28 mouse cellular contexts compared by ENCODE assay signal in genomic region chr9:21862181-21862580, GRCm38 (mm10). TPM values are rescaled to one million over a fixed set of nuclear protein-coding genes. Genes with fewer than 3 reads are reported as not detected.
DNase-seq lines count a peak whose midpoint lies in the region; ATAC-seq and TF ChIP-seq lines count a peak whose summit lies in the region.
"Had no signal": no experiment of that assay in that cellular context is flagged by ENCODE, and none has a peak within 500 bp of the region (broad histone marks: within the 10 kb centered on the region; RNA-seq: fewer than 3 reads in every experiment).

No protein-coding gene starts in this region.

- H3K27ac ChIP-seq in ES-E14 (ENCODE audit: insufficient read depth, low read depth, low read length, poor library complexity, severe bottlenecking), result peak overlapping the region; percentile 53; the same call in 1 of the 2 replicates
- no peak overlapping the region for H3K27ac ChIP-seq in midbrain, postnatal 0 days (ENCODE audit: low read depth, low read length)

- TF ChIP-seq CTCF in midbrain, postnatal 0 days (IDR thresholded peaks at IDR 0.05), result no peak

- 76% methylated on average over 1 of the region's 1 CpGs for WGBS in midbrain, postnatal 0 days

- in situ Hi-C loops in ES-E14 (cut with MboI; ENCODE audit: low sequenced_read_pairs in 2 of 2, unreplicated experiment in 2 of 2), result no loop called here

- peak; percentile 76 for DNase-seq in ES-CJ7 (ENCODE audit: low read depth, low spot score)
- no peak for DNase-seq in ES-E14 (ENCODE audit: low read depth, low spot score)
- DNase-seq in R1 (ENCODE audit: low read depth, low spot score), result peak; percentile 94
- peak; percentile 79 for DNase-seq in ZHBTc4 (ENCODE audit: low read depth, low spot score)
- DNase-seq in B cell, adult 2 months, result no peak
- DNase-seq in left cerebral cortex, adult 18-20 months (ENCODE audit: low spot score in 2 of 2), result no peak
- DNase-seq in midbrain, postnatal 0 days (ENCODE audit: low spot score), result no peak
- no peak for DNase-seq in cerebellum, postnatal 10 days
- DNase-seq: adrenal gland, adult 2 months; adrenal gland, adult 8-10 months; adrenal gland, postnatal 10 days; adrenal gland, postnatal 14 days; adrenal gland, postnatal 25 days; adrenal gland, postnatal 36 days; cerebellum, adult 11 months; cerebellum, adult 11-12 months; cerebellum, adult 18-20 months; cerebellum, adult 2 months; cerebellum, adult 8-10 months; cerebellum, adult 9-10 months; cerebellum, adult 9-11 months had no signal

- H3K9me3 ChIP-seq in ES-E14 (ENCODE audit: control insufficient read depth, insufficient read depth, low read depth, low read length), result no peaks in the 10 kb centered on the region
- no peaks in the 10 kb centered on the region for H3K9me3 ChIP-seq in midbrain, postnatal 0 days (ENCODE audit: low read length)

- no peak overlapping the region for H3K4me2 ChIP-seq in midbrain, postnatal 0 days (ENCODE audit: low read depth, low read length, poor library complexity, severe bottlenecking)

- peaks cover 0 to 27% of the 10 kb centered on the region in 2 experiments; a peak in 2 of 4 replicates for H3K4me1 ChIP-seq in ES-E14 (ENCODE audit: control insufficient read depth in 2 of 2, insufficient read depth in 2 of 2, low read length in 2 of 2, poor library complexity in 1 of 2)
- H3K4me1 ChIP-seq in midbrain, postnatal 0 days (ENCODE audit: insufficient read depth, low read length), result no peaks in the 10 kb centered on the region

- no peak for ATAC-seq in midbrain, postnatal 0 days (ENCODE audit: low FRiP score)
- ATAC-seq: activated CD4-positive, CD25-positive, alpha-beta regulatory T cell, adult 4 months; CD4-positive, CD25-positive, alpha-beta regulatory T cell, adult 4 months; Patski had no signal

- H3K4me3 ChIP-seq in ES-E14 (ENCODE audit: insufficient read depth in 1 of 2, low read depth in 1 of 2, low read length in 2 of 2, poor library complexity in 1 of 2, severe bottlenecking in 1 of 2), result no peak overlapping the region
- H3K4me3 ChIP-seq in midbrain, postnatal 0 days (ENCODE audit: low read depth, low read length), result no peak overlapping the region

- H3K9ac ChIP-seq in ES-E14 (ENCODE audit: insufficient read depth, low read depth, low read length, poor library complexity, severe bottlenecking), result no peak overlapping the region
- no peak overlapping the region for H3K9ac ChIP-seq in midbrain, postnatal 0 days (replicated peaks; ENCODE audit: low read length, poor library complexity, severe bottlenecking)

- H3K36me3 ChIP-seq in ES-E14 (ENCODE audit: control insufficient read depth, insufficient read depth, low read length, poor library complexity, severe bottlenecking), result no peaks in the 10 kb centered on the region
- no peaks in the 10 kb centered on the region for H3K36me3 ChIP-seq in midbrain, postnatal 0 days (ENCODE audit: insufficient read depth, low read length)
- H3K36me3 ChIP-seq: G1E had no signal

- no peaks in the 10 kb centered on the region for H3K27me3 ChIP-seq in midbrain, postnatal 0 days (ENCODE audit: insufficient read depth, low read length)
- H3K27me3 ChIP-seq: Patski had no signal

TF ChIP-seq in ES-E14, 5 proteins besides CTCF, POLR2A, EP300 and RAD21:
- TF ChIP-seq ZC3H11A (IDR thresholded peaks at IDR 0.05; ENCODE audit: borderline replicate concordance, low read depth, low read length), result no peak
- TF ChIP-seq MAFK (IDR thresholded peaks at IDR 0.05; ENCODE audit: insufficient read depth, low read depth, low read length), result no peak
- no peak for TF ChIP-seq HCFC1 (IDR thresholded peaks at IDR 0.05; ENCODE audit: borderline replicate concordance, insufficient read depth, low read length)
- TF ChIP-seq CHD2 (IDR thresholded peaks at IDR 0.05; ENCODE audit: low read depth, low read length), result no peak
- TF ChIP-seq ZNF384 (IDR thresholded peaks at IDR 0.05; ENCODE audit: low read depth, low read length), result no peak

RNA-seq across cellular contexts. Expression of gene Dock6, which starts 9.7 kb away (rescaled TPM):
- total RNA-seq in ES-E14 (2012; rRNA removed), result 45.4 and 144 TPM in 2 replicates
- total RNA-seq in left cerebral cortex, adult 18-20 months (2021), result 10 to 100 TPM; 12.7 to 18.2 TPM
- total RNA-seq in midbrain, postnatal 0 days (2014; rRNA removed), result 18.0 and 18.8 TPM in 2 replicates
- 10.3 and 11.3 TPM in 2 replicates for polyA plus RNA-seq in midbrain, postnatal 0 days (2015; fragmentation: Nextera tagmentation; extraction: Ambion mirVana)

RNA-seq across cellular contexts. Expression of gene Angptl8, which starts 26.9 kb away (rescaled TPM):
- total RNA-seq in ES-E14 (2012; rRNA removed), result 0.48 TPM in 1 of 2 replicates, not detected in the other
- not detected for total RNA-seq in left cerebral cortex, adult 18-20 months (2021)
- not detected in 2 replicates for total RNA-seq in midbrain, postnatal 0 days (2014; rRNA removed)
- 0.20 and 0.48 TPM in 2 replicates for polyA plus RNA-seq in midbrain, postnatal 0 days (2015; fragmentation: Nextera tagmentation; extraction: Ambion mirVana)
- total RNA-seq: CH12.LX, G1E, MEL had no signal
- polyA plus RNA-seq: activated CD4-positive, CD25-positive, alpha-beta regulatory T cell, adult 4 months; brain, embryonic 14.5 days; CD4-positive, CD25-positive, alpha-beta regulatory T cell, adult 4 months; cerebellum, adult 2 months; G1E had no signal

RNA-seq across cellular contexts. Expression of gene Rab3d, which starts 55.8 kb away (rescaled TPM):
- total RNA-seq in ES-E14 (2012; rRNA removed), result 4.4 and 9.5 TPM in 2 replicates
- 10 to 100 TPM; 13.8 to 14.0 TPM for total RNA-seq in left cerebral cortex, adult 18-20 months (2021)
- 15.9 and 26.0 TPM in 2 replicates for total RNA-seq in midbrain, postnatal 0 days (2014; rRNA removed)
- polyA plus RNA-seq in midbrain, postnatal 0 days (2015; fragmentation: Nextera tagmentation; extraction: Ambion mirVana), result 17.4 and 18.1 TPM in 2 replicates

Comparison
In these comparisons a context has a peak if more than half of its experiments do, and no peak if none do; other contexts are left out.
1. DNase-seq: peak in ES-CJ7 (single experiment), R1 (single experiment) and ZHBTc4 (single experiment); none in ES-E14 (single experiment), B cell, adult 2 months (0 of 2), left cerebral cortex, adult 18-20 months (0 of 2), midbrain, postnatal 0 days (single experiment) and cerebellum, postnatal 10 days (0 of 2).